Mouse (Mus musculus) kidney, postnatal 25 days (tissue): ENCODE measurements around the gene Wwc1.

ENCODE experiments used
- DNase-seq, 2 experiments: peaks; one replicate each; pipeline ENCODE4 v3.0.0; 2021; ENCODE audit warnings: mixed read lengths in 2 of 2

The Wwc1 gene

DNA sequence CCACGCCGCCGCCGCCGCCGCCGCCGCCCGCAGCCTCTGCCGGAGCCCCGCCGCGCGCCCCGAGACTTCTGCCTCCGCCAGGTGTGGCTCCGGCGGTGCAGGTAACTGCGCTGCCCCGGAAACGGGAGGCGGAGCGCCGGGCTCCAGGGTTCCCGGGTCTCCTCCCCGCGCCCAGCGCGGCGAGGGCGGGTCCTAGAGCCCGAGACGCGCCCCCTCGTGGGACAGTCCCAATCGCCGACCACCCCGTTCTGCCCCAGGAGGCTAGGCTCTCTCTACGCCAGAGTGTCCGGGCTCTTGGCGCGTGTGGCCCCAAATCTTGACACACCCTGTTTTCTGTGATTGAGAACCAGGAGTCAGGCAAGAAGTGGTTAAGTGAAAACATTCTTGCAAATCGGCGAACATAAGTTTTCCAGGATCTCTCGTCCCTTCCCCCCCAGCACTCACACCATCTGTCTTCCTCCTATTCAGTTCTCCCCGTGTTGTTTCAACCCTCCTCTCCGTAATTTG lies at the start of gene Wwc1:
Gene Wwc1 (minus strand): TSS at position 117 of the 507 bp plus-strand sequence.
- DNase-seq: peak; percentile 78 to 90

DNA sequence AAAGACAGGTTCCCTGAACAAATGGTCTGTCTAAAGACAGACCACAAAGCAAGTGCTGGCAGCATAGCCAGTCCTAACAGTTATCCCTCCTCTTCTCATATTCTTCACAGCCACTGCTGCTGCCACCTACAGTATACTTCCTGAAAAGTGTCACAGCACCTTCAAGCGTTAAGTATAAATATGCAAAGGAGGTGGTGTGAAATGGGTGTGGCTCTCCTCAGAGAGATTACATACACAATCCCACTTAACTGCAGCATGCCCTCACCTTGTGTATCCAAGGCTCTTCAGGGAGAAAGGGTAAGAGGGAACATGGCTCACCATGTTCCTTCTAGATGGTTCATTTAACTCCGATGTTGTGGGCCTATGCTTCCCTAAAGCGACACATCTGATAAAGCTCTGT lies 39.7 kb upstream of the Wwc1 start:
- no peak for DNase-seq

DNA sequence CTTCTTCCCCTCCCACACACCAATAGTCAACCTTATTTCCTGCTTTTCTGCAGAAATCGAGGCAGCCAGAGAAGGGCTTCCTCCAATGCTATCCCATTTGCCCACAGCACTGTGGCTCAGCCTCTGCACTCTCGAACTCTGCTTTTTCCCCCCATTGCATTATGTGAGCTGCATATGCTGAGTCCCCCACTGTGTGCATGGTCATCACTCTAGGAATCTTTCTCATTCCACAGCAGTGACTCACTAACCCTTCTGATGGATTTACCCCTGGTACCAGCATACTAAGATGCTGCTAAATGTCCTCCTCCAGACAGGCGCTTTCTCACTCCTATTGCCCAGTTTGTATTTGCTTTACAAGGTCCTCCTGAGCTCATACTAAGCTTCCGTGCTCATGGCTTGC lies 32.9 kb upstream of the Wwc1 start:
- DNase-seq: no peak

DNA sequence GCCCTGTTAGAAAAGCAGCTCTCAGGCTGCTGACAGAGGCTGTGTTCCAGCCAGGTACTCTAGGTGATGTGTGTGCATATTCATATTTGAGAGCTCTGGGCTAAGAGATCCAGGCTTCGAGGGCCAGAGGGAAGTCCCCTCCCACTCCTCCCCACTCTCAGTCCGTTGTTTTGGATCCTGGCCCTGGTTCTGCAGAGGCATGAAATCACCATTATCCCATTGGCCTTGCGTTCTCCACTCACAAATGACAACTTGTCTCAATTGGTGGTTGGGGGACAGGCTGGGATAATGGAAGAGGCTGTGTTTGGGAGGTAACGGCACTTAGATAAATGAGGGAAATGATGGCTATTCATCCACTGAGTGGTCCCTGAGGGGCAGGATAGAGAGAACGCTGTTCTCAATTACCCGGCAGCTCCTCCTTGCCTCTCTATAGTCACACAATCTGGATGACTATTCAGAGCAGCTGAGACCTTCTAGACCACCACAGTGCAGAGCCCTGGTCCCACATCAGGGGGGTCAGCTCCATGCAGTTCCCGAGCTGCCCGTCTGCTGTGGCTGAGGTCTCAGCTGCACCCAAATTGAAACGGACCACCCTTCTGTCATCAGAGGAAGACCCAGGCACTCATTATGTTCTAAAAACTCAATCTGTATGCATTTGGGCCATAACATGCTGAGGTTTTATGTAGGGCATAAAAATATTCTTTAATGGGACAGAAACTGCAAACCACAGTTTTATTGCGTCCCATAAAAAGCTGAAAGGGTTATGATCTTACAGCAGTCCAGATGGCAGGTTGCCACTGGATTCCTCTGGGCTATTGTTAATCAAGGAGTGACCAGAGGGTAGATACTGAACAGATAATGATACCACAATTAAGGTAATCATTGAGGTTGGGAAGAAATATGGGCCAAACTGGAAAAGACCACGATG lies 29.2 kb upstream of the Wwc1 start:
- DNase-seq: peak in 1 of 2 experiments; percentile 30

DNA sequence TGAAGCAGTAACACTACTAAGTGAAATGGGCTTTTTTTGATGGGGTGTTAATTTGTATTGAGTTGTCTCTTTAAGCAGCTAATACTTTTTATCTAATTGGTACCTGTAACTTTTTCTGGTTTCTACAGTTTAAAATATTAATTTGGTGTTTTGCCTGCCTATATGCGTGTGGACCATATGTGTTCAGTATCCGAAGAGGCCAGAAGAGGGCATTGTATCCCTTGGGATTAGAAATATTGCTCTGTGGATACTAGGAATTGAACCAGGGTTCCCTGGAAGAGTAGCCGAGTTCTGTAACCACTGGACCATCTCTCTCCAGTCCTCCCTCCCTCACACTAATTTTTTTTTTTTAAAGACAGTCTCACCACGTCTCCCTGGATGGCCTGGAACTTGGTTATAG lies 22.6 kb upstream of the Wwc1 start:
- no peak for DNase-seq

DNA sequence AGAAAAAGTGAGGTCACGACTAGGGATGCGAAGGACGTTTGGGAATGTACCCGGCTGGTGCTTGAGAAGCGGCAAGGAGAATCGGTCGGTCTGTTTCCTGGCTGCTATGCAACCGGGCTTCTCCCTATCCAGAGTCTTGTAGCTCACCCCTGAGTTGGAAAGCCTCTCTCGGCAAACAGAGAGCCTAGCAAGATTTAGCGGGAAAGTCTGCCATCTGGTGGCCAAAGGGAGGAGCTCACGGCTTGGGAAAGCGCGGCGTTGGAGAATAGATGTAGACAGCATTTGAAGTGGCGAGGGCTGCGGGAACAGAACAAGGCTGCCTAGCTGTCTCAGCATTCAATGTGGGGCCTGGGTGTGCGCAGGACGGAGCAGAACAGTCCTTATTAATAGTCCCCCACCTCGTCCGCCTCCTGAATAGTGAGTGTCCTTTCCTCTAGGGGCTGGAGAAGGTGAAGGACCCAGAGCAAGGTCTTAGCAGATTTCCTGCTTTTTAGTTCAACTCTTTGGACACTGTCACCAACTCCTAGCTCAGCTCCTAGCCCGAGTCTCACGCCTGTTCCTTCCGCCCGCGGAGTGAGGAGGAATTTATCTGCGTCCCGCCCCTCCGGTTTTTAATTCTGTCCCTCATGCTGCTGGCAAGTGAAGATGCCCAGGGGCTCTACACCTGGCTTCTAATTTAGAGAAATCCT lies 21.1 kb upstream of the Wwc1 start:
- DNase-seq: peak; percentile 85 to 89

DNA sequence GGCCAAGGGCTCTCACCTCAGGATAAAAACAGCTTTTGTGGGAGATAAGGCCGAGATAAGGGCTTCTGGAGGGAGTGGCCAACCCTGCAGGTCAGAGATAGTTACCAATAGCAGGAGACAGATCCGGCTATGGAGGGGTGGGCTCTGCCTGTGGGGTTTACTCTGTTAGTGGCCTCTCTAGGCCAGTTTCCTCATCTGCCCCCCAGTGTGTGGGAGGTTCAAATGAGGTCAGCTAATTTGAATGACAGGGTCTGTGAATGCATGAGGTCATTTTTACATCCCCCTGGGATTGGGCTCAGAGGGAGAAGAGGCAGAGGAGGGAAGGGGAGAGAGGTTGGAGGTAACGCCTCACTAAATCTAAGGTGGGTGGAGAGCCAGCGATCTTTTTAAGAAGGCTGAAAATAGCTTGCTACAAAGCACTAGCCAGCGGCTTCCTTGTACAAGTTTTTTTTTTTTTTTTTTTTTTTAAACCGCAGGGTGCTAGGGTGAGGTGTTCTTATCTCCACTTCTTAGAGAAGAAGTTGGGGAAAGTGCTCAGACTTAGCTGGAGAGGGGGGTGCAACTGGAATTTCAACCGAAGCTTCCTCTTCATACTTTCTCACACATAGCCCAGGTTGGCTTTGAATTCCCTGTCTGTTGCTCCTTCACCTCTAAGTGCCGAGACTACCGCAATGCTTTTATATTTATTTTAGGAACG lies 20.4 kb upstream of the Wwc1 start:
- DNase-seq: no peak

DNA sequence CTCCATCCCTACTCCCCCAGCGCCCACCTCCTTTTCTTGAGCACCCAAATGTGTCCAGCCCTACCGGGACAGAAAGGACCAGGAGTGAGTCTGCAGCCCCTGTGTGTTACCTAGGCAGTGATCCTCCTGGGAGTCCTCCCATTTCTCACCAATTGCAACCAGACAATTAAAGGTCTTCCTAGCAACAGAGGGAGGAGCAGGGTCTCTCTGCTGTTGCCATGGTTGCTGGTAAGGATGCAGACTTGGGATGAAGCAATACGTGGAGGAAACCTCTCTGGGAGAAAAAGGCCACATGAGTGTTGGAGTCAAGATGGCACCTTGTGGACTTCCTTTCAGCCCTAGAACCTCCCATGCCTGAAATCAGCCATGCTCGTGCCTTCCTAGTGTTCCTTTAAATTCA lies 19.7 kb upstream of the Wwc1 start:
- no peak for DNase-seq

DNA sequence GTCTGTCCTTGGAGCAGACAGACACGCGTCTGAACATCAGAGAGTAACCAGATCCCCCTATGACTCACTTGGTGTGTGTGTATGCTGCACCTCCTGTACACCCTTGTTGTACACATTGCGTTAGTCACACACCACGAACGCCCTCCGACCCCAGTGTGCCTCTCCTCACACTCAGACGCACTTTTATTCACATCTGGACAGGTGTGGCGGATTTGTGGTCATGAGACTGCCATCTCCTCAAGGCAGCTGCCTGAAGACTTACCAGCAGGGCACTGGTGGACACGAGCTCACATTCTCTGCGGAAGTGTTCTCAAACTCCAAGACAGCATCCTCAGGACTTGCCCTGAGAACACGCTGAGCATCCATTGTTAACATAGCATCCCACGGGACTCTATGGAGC lies 17.7 kb upstream of the Wwc1 start:
- DNase-seq: no peak

DNA sequence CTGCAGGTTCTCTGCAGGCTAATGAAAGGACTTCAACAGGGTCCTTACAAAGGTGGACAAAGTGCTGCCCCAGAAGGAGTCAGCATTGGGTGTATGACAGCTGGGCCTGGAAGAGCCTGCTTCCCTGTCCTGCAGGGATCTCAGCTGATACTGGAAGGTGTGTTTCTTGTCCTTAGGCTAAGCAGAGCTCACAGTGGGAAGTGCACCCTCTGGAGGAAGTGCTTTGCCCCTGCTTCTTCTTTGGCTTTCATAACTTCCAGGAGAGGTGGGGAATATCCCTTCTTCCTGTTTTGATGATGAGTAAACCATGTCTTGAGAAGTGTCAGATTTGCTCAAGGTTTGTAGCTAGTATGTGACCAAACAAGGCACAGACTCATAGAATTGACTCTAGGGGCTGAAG lies 15.0 kb upstream of the Wwc1 start:
- no peak for DNase-seq

DNA sequence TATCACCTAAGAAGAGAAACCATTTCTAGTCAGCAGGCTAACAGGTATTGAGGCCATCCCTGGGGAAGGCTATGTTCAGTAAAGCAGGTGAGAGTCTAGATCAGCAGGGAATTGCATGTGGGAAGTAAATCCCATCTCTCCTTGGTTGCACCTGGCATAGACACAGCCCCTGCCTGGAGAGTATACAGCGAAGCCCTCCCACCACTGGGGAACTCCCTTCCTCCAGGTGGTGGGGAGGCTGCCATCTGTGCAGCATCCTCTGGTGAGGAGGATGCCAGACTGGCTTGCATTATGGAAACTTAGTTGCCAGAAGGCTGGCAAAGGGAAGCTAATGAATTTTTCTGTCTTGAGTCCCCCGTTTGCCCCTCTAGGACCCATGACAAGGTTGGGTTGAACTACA lies 11.5 kb upstream of the Wwc1 start:
- DNase-seq: no peak

DNA sequence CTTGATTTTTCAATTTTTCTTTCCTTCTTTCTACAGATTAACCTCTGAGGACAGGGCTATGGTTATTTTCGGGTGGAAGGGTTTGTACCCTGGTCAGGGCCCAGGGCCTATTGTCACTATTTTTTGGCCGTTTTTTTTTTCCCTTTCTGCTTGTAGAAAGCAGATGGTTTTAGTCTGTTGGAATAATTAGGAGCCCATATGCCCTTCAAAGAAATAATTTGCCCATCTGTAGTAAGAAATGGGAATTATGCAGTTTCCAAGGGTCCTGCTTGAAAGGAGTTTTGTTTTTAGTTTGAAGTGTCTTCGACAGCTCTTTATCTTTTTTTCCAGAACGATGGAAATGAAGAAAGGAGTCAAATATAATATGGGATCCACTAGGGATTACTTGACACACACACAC lies 9.6 kb upstream of the Wwc1 start:
- DNase-seq: no peak

DNA sequence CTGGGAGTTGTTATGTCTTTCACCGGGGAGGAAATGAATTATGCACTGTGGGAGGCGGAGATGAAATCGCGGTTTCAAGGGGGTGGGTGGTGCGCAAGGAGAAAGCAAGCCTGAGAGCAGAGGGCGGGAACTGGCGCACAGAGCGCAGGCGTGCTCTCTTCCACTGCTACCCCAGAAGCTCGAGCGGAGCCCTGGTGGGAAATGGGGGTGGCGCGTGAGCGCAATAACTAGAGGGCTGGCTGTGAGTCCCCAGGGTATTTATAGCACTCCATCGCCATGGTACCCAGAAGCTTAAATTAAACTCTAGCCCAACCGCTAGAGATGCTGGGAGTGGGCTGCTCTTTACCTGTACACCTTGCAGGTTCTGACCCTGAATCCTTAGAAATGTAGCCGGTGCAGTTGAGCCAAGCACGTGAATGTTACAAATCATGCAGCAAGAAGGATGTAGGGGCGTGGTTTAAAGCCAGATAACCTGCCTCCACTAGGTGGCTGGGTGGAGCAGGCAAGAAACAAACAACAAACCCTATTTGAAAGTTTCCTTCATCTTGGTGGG lies 5.6 kb upstream of the Wwc1 start:
- peak; percentile 49 to 59 for DNase-seq

DNA sequence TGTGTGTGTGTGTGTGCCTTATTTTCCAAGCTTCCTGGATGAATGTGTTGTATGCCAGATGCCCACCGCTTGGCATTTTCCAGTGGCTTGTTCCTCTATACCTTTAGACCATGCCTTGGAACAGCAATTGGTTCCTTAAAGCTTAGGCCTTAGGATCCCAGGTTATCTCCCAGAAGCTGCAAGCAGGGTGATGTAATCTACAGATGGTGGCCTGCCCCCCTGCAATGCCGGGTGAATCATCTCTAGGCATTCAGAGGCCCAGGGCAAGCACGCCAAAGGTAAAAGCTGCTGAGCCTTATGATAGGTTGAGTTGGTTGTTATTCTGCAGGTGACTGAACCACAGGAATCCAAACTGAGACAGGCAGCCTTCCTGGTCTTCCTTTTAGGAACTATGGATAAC lies 2.4 kb upstream of the Wwc1 start:
- peak in 1 of 2 experiments; percentile 63 for DNase-seq

DNA sequence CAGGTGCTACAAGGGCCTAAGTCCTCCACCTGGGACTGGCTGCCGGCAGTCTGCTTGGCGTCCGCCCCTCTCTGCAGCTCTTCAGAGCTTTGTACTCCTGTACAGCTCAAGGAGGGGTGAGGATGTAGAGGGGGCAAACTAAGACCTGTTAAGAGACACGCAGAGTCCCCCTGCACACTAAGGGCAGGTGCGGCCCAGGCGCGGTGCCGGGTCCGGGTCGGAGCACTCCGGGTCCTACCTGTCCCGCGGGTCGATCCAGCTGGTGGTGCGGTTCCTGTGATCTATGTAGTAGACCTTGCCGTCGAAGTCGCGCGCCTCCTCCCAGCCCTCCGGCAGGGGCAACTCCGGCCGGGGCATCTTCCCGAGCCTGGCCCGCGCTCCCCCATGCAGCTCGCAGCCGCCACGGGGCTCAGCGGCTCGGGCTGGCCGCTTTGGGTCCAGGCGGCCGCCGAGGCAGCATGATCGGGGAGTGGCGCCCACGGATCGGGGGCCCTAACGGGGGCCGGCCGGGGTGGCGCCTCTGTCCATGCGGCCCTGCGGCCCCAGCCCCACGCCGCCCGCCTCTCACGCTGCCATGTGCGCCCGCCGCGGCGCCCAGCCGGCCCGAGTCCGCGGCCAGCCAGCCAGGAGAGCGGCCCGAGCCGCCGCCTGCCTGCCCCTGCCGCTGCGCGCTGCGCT lies 455 bp downstream of the Wwc1 start:
- DNase-seq: peak in 1 of 2 experiments; percentile 80

DNA sequence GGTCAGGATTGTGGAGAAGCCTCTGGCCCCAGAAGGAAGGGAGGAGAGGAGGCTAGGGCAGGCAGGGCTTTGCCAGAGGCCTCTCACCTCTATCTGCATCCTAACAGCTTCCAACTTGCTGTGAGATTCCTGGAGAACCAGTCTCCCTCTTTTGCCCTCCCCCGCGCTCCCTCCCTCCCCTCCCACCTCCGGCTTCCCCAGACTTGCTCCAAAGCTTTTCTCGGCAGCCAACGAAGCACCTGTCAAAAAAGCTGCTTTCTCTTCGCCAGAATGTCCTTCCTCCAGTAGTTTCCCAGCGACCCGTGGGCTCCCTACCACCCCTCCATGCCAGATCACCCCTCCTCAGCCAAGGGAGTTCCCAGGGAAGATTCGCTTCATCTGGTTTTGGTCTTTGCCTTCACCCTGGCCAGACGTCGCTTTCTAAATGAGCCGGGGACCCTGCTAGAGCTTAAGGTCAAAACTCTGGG lies 1.0 kb downstream of the Wwc1 start:
- peak; percentile 52 to 68 for DNase-seq

DNA sequence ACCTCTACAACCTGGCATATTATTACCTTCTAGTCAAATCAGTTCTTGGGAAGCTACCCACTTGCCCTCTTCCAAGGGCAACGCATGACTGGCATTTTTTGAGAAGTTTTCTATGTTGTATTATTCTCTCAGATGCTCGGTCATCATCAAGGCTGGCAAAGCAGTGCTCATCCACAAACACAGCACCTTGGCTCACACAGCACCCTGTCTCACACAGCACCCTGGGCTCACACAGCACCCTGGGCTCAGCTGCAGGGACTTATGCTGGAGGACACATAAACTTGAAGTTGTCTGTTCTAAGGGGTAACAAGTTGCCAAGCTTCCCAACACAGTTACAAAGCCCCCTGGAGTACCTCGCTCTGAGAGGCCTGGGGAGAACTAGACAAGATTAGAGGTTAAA lies 2.5 kb downstream of the Wwc1 start:
- DNase-seq: no peak

DNA sequence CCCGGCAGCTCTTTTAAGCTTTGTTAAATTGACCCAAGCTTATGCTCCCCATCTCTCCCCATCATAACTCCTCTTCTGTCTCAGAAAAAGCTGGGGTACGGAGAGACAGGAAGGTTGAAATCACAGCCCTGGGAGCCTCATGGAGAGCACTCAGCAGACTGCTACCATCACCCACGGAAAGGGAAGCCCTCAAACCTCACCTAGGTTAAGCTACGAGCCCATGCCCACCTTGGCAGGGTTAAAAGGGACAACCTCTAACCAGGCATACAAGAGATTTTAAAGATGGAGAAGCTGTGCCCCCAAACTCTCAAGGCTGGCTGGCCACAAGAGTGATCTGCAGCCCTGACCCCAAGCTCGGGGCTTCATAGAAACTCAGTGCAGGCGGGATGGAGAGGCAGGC lies 3.2 kb downstream of the Wwc1 start:
- DNase-seq: no peak

DNA sequence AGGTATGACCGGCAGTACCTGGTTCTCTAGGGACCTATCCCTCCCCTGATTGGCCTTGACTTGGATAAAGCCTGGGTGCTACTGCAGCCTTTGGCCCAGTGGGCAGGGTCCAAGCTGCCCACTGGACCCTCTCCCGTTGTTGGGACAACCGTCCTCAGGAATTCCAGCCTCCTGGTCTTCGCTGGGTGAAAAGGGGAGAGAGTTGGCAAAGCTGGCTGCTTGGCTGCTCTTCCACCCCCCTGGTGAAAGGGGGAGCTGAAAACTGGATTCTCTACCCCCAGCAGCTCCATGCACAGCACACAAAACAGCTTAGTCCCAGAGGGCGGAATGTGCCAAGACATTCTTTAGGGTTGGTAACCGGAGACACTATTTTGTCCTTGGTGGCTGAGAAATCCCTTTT lies 3.8 kb downstream of the Wwc1 start:
- peak; percentile 64 to 88 for DNase-seq

DNA sequence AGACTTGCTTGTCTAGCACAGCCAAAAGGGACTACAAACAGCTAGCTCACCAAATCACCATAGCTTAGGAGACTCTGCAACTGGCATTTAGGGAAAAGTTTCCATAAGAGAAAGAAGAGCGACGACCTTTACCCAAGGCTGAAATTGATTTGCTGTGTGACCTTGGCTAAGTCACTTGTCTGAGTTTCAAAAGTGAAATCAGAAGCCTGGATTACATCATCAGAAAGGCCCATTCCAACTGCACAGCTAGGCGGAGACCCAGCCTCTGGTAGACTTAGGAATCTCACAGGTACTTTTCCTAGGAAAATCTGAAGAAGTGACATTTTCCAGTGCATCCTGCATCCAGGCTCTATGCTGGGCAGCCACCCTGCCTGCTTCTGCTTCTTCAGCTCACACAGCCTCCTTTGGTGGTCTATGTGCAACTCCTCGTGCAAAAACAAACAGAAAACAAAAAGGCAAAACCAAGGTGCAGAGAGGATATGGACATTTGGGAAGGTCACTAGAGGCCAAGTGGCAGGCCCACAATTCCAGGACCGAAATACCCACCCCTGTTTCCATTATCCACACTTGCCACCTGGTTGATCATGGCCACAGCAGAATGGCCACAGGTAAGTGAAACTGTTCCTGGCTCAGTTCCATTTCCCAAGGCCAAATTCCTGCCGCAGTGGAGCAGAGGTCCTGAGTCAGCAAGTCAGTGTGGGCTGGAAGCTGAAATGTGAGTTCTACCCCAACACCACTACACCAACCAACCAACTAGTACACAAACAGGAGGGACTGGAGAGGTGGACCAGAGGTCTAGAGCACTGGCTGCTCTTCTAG lies 5.5 kb downstream of the Wwc1 start:
- peak; percentile 85 to 88 for DNase-seq

DNA sequence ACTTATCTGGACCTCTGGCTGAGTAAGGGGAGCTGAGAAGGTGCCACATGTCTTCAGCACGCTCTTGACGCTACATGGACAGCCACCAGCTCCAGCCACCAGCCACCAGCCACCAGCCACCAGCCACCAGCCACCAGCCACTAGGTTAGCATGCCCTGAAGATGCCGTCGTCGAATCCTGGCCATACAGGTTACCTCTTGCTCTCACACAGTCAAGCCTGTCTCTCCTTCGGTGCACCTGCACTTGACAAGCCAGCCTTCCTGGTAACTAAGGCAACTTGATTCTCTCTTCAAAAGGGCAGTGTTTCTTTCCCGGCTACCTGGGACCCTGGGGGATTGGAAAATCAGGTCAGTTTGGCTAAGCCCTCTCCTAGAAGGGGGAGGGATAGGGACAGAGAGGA lies 7.2 kb downstream of the Wwc1 start:
- no peak for DNase-seq
